Mouse (Mus musculus): ENCODE data around the gene Cyp26a1.

- TF ChIP-seq CTCF (IDR thresholded peaks at IDR 0.05; ENCODE audit: borderline replicate concordance, insufficient read depth, low read length) (no peak), POLR2A (IDR thresholded peaks at IDR 0.05; ENCODE audit: low read depth, low read length) (no peak)
Observed at GRCm38 (mm10) chr19:37654012-37654411, 43.6 kb upstream of the Cyp26a1 start.

Measured in embryonic fibroblast, embryonic 13.5 days (primary cell).